Mouse (Mus musculus): ENCODE measurements around the gene Tgm4.

Tgm4 gene

GRCm38 (mm10) chr9:123034426-123034825 lies at the start of gene Tgm4:
TSS of gene Tgm4 (plus strand) at chr9:123034726.
- no peak for DNase-seq

GRCm38 (mm10) chr9:122998406-122999192 lies 35.9 kb upstream of the Tgm4 start:
- no peak for DNase-seq

GRCm38 (mm10) chr9:122999193-122999586 lies 35.3 kb upstream of the Tgm4 start:
- DNase-seq, result no peak

- no peak for DNase-seq
Measured at GRCm38 (mm10) chr9:123004718-123005117, 29.8 kb upstream of the Tgm4 start.

- no peak for DNase-seq
Measured at GRCm38 (mm10) chr9:123006071-123006470, 28.5 kb upstream of the Tgm4 start.

- DNase-seq, result peak; percentile 90
Measured at GRCm38 (mm10) chr9:123020995-123021631, 13.4 kb upstream of the Tgm4 start, which contains the start of gene Tmem42. TSS of gene Tmem42 (plus strand) at chr9:123021326.

- peak; percentile 55 for DNase-seq
Measured at GRCm38 (mm10) chr9:123021636-123022379, 12.7 kb upstream of the Tgm4 start.

DNA sequence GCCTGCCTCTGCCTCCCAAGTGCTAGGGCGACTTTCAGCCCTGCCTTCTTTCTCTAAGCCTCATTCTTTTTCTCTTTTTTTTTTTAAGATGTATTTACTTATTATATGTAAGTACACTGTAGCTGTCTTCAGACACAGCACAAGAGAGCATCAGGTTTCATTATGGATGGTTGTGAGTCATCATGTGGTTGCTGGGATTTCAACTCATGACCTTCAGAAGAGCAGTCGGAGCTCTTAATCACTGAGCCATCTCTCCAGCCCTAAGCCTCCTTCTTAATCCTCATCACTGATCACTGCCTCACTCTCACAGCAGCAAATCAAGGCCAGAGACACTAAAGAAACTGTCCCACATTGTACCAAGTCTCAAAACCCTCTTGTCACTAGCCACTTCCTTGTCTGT lies 10.3 kb upstream of the Tgm4 start:
- DNase-seq, result no peak

DNA sequence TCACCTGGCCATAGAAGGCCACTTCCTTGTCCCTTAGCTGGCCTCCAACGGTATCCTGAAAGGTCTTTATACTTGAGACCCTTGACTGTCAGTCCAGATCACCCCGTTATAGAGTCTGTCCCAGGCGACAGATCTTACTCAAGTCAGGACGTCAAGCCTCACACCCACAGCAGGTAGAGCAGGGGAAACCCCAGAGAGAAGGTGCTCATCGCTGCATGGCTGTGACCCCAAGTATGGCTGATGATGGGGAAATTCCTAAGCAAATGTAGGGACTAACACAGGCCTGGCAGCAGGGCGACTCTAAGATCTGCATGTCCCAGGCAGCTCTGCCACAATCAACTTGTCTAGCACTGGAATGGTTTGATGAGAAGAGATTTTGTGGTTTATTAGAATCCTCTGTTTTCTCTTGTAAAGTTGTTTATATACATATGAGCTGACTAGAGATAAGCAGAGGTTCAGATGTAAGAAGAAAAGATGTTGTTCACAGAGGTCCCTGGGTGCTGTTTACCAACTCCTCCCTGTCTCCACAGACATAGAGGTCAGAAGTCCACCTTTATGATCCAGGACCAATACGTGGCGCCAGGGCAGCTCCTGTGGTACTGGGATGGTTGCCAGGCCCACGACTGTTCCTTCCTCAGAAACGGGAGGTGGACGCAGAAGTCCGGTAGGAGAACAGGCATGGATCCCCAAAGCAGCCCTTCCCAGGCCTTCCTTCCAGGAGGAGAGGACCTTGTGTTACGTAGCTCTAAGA lies 2.9 kb upstream of the Tgm4 start:
- DNase-seq, result no peak

GRCm38 (mm10) chr9:123047665-123048064 lies 13.1 kb downstream of the Tgm4 start:
- no peak for DNase-seq

GRCm38 (mm10) chr9:123058724-123059292 lies 24.3 kb downstream of the Tgm4 start:
- DNase-seq, result no peak

DNA sequence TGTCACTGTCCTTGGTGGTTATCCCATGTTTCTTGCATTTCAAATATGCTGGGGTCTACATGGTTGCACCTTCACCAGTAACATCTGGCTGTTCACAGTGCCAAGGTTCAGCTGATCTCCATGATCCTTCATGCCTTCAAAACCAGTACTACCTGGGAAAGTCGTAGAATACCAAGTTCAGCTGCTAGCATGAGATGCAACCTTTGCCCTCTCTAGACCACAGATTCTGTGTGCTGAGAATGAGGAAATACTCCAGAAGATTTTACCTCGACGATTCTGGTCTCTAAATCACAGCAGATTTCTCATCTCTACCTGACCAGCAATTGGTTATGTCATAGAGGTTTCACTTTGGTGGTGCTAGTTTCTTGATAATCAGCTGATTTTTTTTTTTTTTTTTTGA lies 25.6 kb downstream of the Tgm4 start:
- no peak for DNase-seq

- no peak for DNase-seq
Measured at GRCm38 (mm10) chr9:123079149-123079548, 44.6 kb downstream of the Tgm4 start.

DNA sequence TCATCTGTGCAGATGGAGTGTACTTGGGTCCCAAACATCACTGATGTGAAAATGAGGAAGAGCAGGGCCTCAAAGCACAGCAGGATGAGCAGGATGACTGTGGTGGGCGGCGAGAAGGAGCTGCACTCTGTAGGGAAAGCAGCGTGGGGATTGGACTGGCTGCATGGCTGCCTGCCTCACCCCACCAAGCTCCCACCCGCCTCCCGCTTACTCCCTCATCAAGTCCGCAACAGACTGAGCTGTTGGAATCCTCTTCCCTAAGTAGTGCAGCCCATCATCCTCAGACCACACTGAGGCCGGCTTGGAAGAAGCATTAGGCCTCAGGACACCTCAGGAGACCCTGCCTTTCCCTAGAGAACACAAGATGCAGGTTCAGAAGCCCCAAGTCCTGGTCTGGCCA lies 45.8 kb downstream of the Tgm4 start:
- no peak for DNase-seq

DNA sequence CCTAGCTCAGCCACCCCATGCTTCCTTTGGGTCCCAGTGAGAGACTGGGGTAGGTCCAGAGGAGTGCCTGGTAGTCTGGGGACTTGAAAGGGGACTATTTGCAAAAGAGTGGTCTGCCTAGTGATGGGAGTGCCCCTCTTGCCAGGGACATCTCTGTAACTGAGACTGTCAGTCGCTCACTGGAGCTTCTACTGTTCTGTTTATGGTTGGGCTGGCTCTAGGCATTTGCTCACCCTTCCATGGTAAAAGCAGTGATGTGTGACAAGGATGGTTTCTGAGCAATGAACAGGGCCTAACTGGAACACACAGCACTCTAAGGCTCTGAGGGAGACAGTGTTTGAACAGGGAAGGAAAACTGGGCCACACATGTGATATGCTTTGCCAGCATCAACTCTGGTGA lies 46.3 kb downstream of the Tgm4 start:
- no peak for DNase-seq

DNA sequence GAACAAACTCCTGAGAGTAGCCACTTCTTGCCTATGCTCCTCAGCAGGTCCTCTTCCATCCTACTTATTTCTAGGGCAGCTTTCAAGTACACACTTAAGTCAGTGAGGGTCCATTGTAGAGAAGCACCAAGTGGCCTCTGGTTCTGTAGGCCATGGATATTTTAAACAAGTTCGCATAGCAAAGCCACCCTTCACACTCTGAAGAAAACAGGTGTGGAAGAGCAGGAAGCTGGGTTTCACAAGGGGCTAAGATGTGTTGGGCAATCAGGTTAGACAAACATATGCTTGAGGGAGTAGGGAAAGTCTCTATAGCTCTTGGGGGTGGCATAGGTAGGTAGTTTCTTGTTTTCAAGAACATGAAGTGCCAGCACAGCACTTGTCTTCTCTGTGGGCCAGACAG lies 50.8 kb downstream of the Tgm4 start:
- no peak for DNase-seq

GRCm38 (mm10) chr9:123087558-123087957 lies 53.0 kb downstream of the Tgm4 start:
- DNase-seq, result no peak

GRCm38 (mm10) chr9:123090844-123091243 lies 56.3 kb downstream of the Tgm4 start:
- no peak for DNase-seq

DNA sequence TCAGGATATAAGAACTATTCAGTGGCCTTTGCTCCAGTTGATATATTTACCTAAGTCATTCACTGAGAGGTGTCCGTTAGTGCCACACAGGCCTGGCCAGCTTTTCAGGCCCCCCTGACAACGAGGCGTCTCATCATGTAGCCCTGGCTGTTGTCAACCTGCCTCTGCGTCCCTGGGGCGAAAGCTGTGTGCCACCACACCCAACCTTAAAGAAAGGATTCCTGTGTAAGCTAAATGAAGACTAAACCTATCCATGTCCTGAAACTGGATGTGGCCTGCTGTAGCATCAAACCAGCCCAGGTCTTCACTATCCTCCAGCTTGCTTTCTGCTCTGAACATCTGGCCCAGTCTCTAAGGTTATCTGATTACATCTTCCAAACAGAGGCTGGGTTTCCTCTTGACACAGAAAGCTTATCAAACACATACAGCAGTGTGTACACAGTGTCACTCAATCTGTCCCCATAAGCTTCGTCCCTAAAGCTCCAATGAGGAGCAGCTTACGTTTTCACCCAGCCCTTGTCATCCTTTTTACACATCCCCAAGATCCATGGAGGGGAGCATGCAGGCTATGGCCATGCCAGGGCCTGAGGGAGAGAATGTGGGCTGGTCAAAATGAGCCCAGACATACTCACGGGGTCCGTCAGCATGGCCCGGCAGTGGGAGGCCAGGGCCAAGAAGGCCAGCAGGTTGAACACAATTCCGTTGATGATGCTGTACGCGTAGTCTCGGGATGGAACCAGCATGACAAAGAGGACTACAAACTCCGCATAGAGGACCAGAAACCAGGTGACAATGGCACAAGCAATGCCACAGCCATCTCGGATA lies 65.3 kb downstream of the Tgm4 start:
- DNase-seq, result no peak

GRCm38 (mm10) chr9:123103425-123103824 lies 68.9 kb downstream of the Tgm4 start:
- DNase-seq, result no peak

DNA sequence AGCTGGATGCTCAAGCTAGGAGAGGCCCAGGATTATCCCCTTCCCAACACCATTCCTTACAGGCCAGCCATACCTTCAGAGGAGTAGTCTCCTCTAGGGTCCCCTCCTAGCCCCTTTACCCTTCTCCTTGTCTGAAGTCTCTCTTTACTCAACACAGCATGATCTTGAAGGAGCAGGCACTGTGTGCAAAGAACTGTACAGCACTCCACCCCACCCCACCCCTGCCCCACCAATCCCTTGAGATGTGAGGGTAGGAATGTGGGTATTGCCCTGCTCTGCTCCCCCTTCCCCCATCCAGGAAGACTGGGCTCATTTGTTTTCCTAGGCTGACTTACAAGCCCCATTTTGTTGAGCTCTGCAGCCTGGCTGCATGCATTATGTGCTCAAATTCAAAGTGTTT lies 69.8 kb downstream of the Tgm4 start:
- no peak for DNase-seq

DNA sequence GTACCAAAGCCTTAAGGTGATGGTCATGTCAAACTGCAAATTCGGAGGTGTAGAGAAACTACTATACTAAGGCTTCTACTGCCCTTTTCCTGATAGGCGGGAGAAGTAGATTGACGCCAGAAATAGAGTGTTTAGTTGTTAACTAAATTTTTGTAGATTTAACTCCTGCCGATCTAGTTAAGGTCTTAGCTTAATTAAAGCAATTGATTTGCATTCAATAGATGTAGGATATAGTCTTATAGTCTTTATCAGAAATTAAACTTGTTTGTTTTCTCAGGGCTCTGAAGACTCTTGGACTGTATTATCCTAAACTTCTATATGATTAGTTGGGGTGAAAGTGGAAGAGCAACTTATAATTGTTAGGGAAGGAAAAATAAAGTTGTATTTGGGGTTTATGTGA lies 72.7 kb downstream of the Tgm4 start:
- no peak for DNase-seq

Data from cerebellum, adult 11 months (tissue).